Mouse (Mus musculus) heart, embryonic 10.5 days (tissue): ENCODE measurements around the gene Hsf4. TPM values are rescaled to one million over a fixed set of nuclear protein-coding genes. Genes with fewer than 3 reads are reported as not detected.
A peak's percentile ranks its signal among the peaks of the same experiment; 100 is the strongest.

Experiments
- DNase-seq: peaks from one replicate; pipeline ENCODE4 v3.0.0-alpha.2; 2017; ENCODE audit warnings: low spot score
- H3K27ac ChIP-seq: fragments of 300-500 bp; sonication (generic); 2 replicates; pipeline ENCODE4 v1.5.1; 2016; ENCODE audit warnings: mild to moderate bottlenecking
- H3K27me3 ChIP-seq: fragments of 300-500 bp; sonication (generic); 2 replicates; pipeline ENCODE4 v1.6.1; 2016; ENCODE audit warnings: mild to moderate bottlenecking; ENCODE audit not compliant: poor library complexity, insufficient read depth, severe bottlenecking
- H3K36me3 ChIP-seq: fragments of 300-500 bp; sonication (generic); 2 replicates; pipeline ENCODE4 v1.6.1; 2016; ENCODE audit warnings: mild to moderate bottlenecking, moderate library complexity
- H3K4me1 ChIP-seq: fragments of 300-500 bp; sonication (generic); 2 replicates; pipeline ENCODE4 v1.6.1; 2016; ENCODE audit warnings: mild to moderate bottlenecking
- H3K4me3 ChIP-seq: fragments of 300-500 bp; sonication (generic); 2 replicates; pipeline ENCODE4 v1.5.1; 2016; ENCODE audit warnings: mild to moderate bottlenecking, moderate library complexity
- H3K9me3 ChIP-seq: fragments of 300-500 bp; sonication (generic); 2 replicates; pipeline ENCODE4 v1.6.1; 2016; ENCODE audit warnings: mild to moderate bottlenecking, moderate library complexity
- WGBS: fragments of 180-500 bp; shearing (Covaris S2); methylation state at CpG from one replicate; pipeline ENCODE4 v1.1.7; 2016; 5-methylcytosine and 5-hydroxymethylcytosine counted together
- microRNA counts: library from miRNA; unstranded; fragments of <30 nt; microRNA quantifications from one replicate; lab custom pipeline; 2017
- microRNA-seq: library from miRNA; unstranded; fragments of <30 nt; microRNA quantifications from one replicate; pipeline ENCODE4, GENCODE M21; 2017
- polyA plus RNA-seq: library from polyadenylated mRNA; unstranded; fragments of >200 nt; fragmentation: Nextera tagmentation; extraction: Ambion mirVana; gene quantifications from 2 replicates; pipeline ENCODE4 v1.2.1, GENCODE M21; 2016

The Hsf4 gene
- polyA plus RNA-seq, 1 experiment from 2014 or later, result 0.16 TPM

- 79% methylated on average over 11 of the region's 11 CpGs for WGBS
Observed at GRCm38 (mm10) chr8:105318662-105319190, 49.1 kb downstream of the Hsf4 start.

GRCm38 (mm10) chr8:105323183-105323582, 53.6 kb downstream of the Hsf4 start:
- no peaks in the 10 kb centered on the region for H3K27me3 ChIP-seq
- H3K27ac ChIP-seq, result no peak overlapping the region
- DNase-seq, result no peak
- H3K4me1 ChIP-seq, result peaks cover 30% of the 10 kb centered on the region
- 77% methylated on average over 4 of the region's 4 CpGs for WGBS
- H3K9me3 ChIP-seq, result no peaks in the 10 kb centered on the region
- no peak overlapping the region for H3K4me3 ChIP-seq
- H3K36me3 ChIP-seq, result peaks cover 27% of the 10 kb centered on the region

More at GRCm38 (mm10) chr8:105318662-105319190, 49.1 kb downstream of the Hsf4 start:
- Histone ChIP-seq H3K36me3 (peaks cover 57% of the 10 kb centered on the region), H3K27ac (no peak overlapping the region), H3K4me3 (no peak overlapping the region), H3K9me3 (no peaks in the 10 kb centered on the region), H3K4me1 (peaks cover 21% of the 10 kb centered on the region; the same call in 1 of the 2 replicates), H3K27me3 (no peaks in the 10 kb centered on the region)
- DNase-seq, result no peak

MicroRNA genes within 50 kb of the gene (microRNA counts, 519-probe panel; counts per million panel counts)
- not detected for microRNA mmu-miR-328 (lab: Ali Mortazavi, UCI)

Small RNAs within 50 kb of the gene (microRNA-seq; reads per million reads assigned to microRNA genes)
- not detected for gene Gm27320
- 251 reads per million, percentile 61 among the genes with 10 or more reads in this experiment for gene Mir328

Other genes starting within 250 kb of the Hsf4 start
- not detected in 2 replicates for gene Ces3a, start 221.2 kb upstream of the Hsf4 start, polyA plus RNA-seq
- gene Ces3b, start 186.0 kb upstream of the Hsf4 start, polyA plus RNA-seq, result 0.15 TPM in 1 of 2 replicates, not detected in the other
- gene Ces4a, start 138.0 kb upstream of the Hsf4 start, polyA plus RNA-seq, result not detected in 2 replicates
- gene Cbfb, start 99.1 kb upstream of the Hsf4 start, polyA plus RNA-seq, result 47.5 and 59.6 TPM in 2 replicates
- gene D230025D16Rik, start 44.7 kb upstream of the Hsf4 start, polyA plus RNA-seq, result 19.3 and 20.7 TPM in 2 replicates
- 7.6 and 8.1 TPM in 2 replicates for gene B3gnt9, start 14.6 kb upstream of the Hsf4 start, polyA plus RNA-seq
- gene Tradd, start 5.2 kb upstream of the Hsf4 start, polyA plus RNA-seq, result 19.0 and 19.4 TPM in 2 replicates
- gene Fbxl8, start 5.2 kb upstream of the Hsf4 start, polyA plus RNA-seq, result 2.0 and 2.4 TPM in 2 replicates
- 1.2 and 1.3 TPM in 2 replicates for gene Nol3, start 6.3 kb downstream of the Hsf4 start, polyA plus RNA-seq
- 7.4 and 8.6 TPM in 2 replicates for gene 4931428F04Rik, start 20.1 kb downstream of the Hsf4 start, polyA plus RNA-seq
- gene Exoc3l, start 26.3 kb downstream of the Hsf4 start, polyA plus RNA-seq, result 16.7 and 18.9 TPM in 2 replicates
- gene E2f4, start 27.9 kb downstream of the Hsf4 start, polyA plus RNA-seq, result 91.4 and 114 TPM in 2 replicates
- gene Elmo3, start 35.8 kb downstream of the Hsf4 start, polyA plus RNA-seq, result 3.9 and 4.4 TPM in 2 replicates
- gene Lrrc29, start 56.5 kb downstream of the Hsf4 start, polyA plus RNA-seq, result 1.5 and 1.9 TPM in 2 replicates
- gene Tmem208, start 56.6 kb downstream of the Hsf4 start, polyA plus RNA-seq, result 99.6 and 101 TPM in 2 replicates
- 2.1 and 3.0 TPM in 2 replicates for gene Fhod1, start 78.2 kb downstream of the Hsf4 start, polyA plus RNA-seq
- gene Slc9a5, start 79.0 kb downstream of the Hsf4 start, polyA plus RNA-seq, result 1.8 and 2.4 TPM in 2 replicates
- gene Plekhg4, start 103.5 kb downstream of the Hsf4 start, polyA plus RNA-seq, result 0.12 and 0.44 TPM in 2 replicates
- not detected in 2 replicates for gene Kctd19, start 143.7 kb downstream of the Hsf4 start, polyA plus RNA-seq
- gene Lrrc36, start 143.8 kb downstream of the Hsf4 start, polyA plus RNA-seq, result 0.09 TPM in 1 of 2 replicates, not detected in the other
- 25.5 and 28.4 TPM in 2 replicates for gene Tppp3, start 201.7 kb downstream of the Hsf4 start, polyA plus RNA-seq
- 16.1 and 21.6 TPM in 2 replicates for gene Zdhhc1, start 227.1 kb downstream of the Hsf4 start, polyA plus RNA-seq
- gene Hsd11b2, start 249.0 kb downstream of the Hsf4 start, polyA plus RNA-seq, result 14.8 and 37.5 TPM in 2 replicates